Mouse (Mus musculus) 3134 (cell line): ENCODE measurements around the gene Elmo1.
A peak's percentile ranks its signal among the peaks of the same experiment; 100 is the strongest.

Experiments
- DNase-seq: peaks from one replicate; pipeline ENCODE4 v3.0.0-alpha.2; 2011; ENCODE audit warnings: low spot score; ENCODE audit not compliant: insufficient read length; ENCODE audit errors: extremely low read depth

Elmo1 gene

DNA sequence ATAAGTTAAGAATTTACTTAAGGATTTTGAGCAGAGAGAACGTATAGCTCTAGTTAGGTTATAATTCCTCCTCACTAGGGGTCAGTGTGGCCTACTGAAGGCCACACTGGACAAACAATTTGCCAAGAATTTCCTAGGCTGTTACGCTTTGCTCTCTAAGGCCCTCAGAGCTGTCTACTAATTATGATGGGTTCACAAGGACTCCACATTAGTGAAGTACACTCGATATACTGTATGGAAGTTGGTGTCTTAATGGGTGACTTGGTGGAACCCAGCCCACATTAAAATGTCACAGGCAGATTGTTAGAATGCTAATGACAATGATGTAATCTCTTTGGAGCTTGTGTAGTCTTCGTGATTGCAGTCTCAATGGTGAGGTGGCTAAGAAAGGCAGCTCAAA lies 343.7 kb downstream of the Elmo1 start:
- no peak for DNase-seq

DNA sequence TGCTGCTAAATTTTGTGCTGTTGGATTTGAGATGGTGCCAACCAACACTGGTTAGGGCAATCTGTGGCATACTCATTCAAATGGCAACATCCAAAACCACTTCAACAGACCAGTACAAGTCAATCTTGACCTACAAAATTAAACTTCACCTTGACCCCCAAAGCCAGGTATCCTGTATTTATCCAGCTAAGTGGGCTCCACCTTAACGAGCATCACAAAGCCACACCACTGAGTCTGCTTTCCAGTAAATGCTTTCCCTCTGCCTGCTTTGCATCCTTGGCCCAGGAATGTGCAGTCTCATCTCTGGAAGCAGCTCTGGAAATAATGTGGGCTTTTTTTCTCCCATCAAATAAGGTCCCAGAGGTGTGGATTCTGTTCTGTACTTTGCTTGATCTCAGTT lies 349.1 kb downstream of the Elmo1 start:
- no peak for DNase-seq

DNA sequence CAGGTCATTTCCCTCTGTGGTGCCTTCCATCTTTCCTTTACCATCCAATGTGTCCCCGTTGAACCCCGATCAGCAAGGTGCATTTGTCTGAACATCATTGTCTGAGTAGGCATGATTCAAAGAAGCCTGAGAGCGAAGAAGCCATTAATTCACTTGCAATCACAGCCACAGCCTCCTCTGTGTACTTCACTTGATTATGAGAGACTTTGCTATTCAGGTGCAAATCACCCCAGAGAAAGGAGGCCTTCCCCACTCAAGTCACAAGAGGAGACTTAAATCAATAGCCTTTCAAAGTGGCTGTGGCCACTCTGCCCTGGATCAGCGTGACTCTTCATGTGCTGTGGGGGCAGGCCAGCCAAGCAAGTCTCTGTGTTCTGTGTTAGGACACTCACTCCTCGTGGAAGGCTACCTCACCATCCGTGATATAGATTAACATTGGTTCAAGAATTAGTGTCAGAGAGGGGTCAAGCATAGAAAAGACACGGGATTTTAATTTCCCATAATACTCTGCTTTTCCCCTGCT lies 360.5 kb downstream of the Elmo1 start:
- no peak for DNase-seq

DNA sequence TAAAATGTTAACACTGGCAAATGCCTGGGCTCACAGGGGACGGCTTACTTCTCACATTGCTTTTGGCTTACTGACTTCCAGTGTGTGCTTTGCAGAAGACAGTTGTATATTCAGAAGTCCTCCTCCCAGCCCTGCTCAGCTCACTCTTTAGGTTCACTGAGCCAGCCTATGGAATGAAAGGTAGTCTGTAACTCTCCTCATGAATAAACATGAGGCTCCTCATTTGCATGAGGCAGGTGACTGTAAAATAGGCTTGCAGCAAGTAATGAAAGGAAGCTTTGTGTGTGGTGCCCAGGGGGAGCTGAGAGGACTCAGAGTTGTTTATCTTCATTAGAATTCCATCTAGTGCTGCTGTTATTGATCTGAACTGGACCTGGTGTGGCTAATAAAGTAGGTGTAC lies 364.0 kb downstream of the Elmo1 start:
- no peak for DNase-seq

DNA sequence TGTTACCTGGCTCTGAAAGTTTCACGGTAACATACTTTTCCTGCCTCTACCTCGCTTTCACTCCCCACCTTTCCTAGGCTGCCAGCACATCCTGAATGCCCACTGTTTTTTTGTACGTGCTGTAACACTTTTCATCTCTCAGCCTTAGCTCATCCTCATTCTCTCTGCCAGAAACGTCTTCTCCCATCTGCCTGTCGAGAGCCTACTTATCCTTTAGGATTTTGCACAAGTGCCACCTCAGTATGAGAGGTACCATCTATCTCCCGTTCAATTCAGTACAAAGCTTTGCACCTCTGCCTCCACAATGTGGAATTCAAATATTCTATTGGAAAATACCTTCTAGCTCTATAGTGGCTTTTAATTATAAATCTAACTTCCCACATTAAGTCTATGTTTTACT lies 369.7 kb downstream of the Elmo1 start:
- DNase-seq, result no peak

DNA sequence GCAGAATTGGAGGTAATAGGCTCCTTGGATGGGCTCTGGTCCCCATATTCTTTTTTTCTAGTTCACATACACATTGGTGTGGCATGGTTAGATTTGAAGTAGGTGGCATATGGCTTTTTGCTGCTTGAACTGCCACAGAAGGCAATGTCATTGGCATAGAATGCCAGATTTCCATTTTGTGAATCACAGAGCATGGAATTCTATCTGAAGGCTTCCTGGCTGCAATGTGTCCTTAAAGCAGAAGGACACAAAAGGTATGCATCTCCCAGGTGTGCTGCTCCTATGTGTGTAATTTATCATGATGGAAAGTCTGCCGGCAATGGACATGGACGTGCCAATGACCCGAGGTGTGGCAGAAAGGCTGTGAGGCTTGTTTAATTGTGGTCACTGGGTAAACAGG lies 371.2 kb downstream of the Elmo1 start:
- no peak for DNase-seq

DNA sequence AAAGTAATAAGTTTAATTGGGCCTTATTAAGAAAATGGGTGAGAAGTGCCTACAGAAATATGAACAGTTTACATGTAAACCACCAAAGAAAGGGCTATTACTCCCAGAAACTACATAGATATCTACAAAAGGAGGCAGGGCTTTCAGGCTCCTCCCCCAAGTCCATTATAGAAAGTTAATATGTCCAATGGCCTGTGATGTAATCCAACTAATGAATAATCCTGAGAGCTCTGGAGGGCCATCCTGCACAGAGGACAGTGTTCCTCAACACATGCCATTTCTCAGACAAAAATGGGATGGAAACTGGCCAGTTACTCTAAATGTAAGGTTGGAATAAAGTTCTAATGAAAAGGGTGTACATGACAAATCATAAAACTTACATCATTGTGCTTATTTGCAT lies 373.8 kb downstream of the Elmo1 start:
- no peak for DNase-seq

DNA sequence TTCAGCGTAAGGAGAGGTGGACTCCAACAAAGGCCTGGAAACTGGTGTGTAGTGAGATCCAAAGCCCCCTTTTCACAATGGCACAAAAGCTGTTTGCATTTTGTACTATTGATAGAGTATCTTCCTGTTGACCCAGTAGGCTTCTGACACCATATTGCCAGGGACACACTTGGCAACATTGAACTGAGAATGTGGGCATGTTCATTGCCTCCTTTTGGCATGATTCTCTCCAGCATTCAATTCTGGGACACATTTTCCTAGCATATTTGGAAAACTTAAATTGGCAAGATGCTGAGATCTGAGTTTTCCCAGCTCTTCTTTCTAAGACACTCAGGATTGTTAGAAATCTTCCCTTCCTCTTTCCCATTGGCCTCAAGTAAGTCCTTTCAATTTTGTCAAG lies 377.0 kb downstream of the Elmo1 start:
- DNase-seq, result no peak

DNA sequence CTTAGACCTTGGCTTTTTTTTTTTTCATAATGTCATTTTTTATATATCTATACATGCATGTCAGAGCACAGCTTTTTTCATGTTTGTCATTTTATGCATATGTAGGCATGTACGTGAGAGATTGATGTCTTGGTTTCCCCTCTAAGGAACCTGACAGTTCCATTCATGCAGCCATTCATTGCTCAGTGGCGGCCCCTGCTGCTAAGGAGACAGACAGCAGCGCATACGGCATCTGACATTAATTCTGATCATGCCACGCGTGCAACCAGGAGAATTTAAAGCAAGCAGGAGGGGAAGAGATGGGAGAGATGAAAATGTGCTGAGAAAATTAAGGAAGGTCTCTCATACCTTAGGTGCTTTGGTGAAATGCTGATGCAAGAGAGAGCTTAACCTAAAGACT lies 381.3 kb downstream of the Elmo1 start:
- no peak for DNase-seq

DNA sequence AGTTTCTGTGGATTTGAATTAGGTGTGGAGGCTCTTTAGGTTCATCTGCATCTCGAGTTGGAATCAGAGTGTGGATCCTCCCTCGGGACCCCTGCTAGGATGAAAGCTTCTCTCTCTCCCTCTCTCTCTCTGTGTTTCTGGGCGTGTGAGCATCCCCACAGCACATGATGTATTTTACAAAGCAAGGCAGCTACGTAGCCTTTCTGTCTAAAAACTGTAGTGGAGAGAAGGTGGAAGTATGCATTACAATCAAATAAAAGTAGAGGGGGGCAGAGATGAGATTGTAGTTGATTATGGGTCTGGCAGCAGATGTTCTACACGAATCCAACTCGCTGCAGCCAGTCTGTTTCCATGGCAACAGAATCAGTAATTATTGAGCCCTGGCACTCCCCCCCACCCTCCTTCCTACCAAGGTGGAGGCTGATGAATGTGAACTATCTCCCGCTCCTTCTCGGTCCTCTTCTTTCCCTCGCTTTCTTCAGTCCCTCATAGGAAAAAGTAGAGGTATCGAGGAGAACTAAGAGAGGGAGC lies 382.0 kb downstream of the Elmo1 start:
- DNase-seq, result no peak

DNA sequence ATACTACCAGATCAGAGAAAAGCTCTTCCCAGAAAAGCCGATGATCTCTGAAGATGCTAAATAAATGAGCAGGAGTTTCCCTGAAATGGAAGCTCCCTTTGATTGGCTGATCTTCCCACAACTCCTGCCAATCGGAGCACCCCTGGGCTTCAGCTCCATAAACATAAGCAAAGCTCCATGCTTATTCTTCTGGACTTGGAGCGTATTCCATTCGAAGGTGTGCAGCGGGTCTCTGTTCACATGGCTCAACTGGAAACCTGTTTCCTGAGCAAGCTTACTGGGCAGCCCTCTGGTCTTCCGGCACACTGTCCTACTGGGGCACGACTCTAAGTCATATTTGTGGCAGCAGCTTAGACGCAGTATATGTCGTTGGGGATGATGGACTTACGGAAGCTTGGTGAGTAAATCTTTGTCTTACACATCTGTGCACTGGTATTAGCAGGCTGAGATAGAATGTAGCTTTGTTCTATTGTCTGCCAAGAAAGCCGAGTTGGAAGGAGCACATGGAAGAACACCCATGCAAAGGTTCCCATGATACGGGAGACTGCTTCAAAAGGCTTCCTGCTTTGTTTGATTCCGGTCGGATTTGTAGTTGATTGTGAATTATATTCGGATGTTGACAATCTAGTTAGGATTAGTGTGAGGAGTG lies 382.6 kb downstream of the Elmo1 start:
- DNase-seq, result no peak

DNA sequence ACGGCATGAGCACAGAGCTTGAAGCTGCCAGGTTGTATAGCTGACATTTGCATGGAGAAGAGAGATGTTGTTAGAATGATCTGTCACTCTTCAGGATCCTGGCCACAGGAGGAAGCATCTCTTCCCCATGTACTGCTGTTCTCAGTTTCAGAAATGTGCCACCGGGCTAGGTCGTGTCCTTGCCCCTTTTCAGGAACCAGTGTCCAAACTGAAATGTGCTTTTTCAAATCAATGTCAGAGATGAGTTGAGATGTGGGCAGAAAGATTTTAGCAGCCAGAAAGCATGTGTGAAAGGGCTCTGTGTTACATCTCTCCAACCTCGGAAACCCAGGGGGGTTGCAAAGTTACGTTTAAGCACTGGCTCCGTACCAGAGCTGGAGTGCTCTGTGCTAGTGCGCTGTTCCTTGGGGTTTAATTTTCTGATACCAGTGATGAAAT lies 383.3 kb downstream of the Elmo1 start:
- no peak for DNase-seq

DNA sequence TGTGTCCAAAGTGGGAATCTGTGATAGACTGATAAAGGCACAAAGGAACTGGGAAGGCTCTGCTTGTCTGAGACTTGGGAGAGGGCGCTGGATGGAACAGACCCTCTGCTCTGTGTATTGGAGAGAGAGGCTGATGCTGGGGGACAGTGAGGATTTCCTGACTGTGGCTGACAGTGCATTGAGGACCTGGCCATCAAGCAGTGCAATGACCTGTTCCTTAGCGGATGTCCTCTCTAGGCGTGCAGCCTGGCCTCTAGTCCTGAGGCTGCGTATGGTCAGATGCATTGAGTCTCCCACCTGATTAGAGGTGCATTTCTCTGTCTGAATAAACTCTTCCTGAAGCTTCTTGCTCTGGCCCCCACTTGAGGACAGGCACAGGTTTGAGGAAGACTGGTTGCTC lies 384.2 kb downstream of the Elmo1 start:
- no peak for DNase-seq

DNA sequence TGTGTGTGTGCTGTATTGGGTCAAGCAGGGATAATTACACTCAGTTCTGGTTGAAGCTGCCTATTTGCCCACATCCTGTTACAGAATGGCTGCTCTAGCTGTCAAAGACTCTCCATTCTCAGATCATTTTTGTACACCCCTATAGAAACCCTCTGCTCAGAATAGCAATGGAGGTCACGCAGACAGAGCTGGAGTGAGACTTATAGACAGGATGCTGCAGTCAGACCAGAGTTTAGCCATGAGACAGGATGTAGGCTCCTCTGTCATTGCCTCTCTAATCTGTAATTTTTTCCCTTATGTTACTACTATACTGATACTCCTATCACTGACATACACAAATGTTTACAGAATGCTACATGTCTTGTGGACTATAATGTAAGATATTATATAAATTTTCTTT lies 391.4 kb downstream of the Elmo1 start:
- no peak for DNase-seq

DNA sequence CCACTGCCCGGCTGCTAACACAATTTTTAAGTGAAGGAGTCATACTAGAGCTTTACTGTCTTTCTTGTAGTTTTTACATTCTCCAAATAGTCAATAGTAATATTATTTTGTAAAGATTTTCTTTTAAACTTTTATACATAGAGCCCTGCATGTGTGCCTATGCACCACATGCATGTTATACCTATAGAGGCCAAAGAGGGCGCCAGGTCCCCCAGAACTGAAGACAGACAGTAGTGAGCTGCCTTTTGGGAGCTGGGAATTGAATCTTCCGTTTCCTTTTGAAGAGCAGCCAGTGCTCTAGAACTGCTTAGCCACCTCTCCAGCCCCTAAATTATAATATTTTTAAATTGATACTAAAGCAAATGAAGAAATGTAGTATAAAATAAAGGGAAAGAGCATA lies 398.7 kb downstream of the Elmo1 start:
- no peak for DNase-seq

DNA sequence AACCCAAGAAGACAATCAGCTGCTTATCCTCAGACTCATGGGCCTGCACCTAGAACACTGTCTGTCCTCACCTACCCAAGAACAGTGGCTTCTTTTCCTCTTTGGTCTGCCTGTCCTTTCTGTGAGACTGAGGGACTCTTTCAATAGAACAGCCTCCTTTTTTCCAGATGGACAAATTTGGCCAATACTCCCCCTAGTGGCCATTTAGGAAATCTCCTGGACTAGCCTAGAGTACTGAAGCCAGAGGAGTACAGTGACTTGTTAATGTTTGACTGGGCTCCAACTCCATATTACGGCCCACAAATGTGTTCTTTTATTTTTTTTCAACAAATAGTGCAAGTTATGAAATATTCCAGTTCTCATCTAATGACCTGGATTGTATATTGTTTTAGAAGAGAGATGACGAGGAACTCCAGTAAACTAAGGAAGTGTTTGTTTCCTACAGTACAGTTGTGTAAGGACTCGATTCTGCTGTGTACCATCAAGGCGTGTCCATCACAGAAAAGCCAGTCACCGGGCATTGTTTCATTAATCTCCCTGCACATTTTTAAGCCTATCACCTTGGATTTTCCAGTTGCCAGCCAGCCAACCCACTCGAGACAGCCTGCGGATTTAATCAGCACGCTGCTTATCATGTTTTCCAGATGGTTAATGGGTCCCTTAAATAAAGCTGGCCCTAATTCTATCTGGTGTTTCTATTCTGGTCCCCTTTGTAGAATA lies 399.5 kb downstream of the Elmo1 start:
- DNase-seq, result peak; percentile 6

DNA sequence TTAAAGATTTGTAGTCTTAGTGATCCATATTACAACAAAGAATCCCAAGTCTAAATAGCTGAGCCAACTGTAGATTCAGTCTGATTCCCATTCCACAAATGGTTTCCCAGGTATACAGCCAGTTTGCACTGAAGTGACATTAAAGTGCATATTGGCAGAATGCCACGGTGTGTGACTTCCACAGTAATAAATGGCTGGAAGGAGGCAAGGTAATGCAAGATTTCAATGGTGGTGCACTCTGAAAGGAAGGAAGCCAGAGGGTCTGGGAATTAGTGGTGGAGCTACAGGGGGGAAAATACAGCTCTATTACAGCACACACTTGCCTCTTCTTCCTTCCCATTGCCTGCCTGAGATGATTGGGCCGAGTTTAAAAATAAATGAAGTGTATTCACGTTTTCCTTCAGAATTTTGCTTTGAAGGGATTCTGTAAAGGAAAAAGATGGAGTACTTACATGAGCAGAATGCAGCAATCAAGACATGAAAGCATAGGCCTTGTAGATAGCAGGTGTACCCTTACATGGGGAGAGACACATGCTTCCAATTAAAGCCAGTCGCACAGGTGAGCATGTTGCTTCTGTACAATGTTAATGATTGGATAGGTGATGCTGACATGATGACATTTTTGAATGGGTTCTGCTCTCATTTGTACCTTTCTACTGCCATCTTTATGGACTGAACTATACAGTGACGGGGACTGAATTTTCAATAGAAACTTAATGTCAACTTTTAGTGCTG lies 400.6 kb downstream of the Elmo1 start:
- DNase-seq, result no peak

DNA sequence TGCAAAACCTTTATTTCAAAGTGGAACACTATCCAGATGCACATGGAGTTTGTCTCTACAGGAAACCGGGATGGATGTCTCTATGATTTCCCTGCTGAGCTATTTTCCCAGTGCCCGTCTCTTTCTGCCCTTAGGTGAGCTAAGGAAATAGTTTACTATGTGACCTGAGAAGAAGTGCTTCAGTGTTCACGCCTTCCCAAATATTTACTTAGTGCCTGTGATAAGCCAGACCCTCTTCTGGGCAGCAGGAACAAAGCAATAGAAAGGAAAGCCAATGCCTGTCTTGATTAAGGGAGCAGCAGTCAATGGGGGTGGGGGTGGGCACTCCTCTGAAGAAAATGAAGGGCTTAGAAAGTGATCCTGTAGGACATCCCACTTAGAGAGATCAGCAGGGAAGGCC lies 401.3 kb downstream of the Elmo1 start:
- no peak for DNase-seq

DNA sequence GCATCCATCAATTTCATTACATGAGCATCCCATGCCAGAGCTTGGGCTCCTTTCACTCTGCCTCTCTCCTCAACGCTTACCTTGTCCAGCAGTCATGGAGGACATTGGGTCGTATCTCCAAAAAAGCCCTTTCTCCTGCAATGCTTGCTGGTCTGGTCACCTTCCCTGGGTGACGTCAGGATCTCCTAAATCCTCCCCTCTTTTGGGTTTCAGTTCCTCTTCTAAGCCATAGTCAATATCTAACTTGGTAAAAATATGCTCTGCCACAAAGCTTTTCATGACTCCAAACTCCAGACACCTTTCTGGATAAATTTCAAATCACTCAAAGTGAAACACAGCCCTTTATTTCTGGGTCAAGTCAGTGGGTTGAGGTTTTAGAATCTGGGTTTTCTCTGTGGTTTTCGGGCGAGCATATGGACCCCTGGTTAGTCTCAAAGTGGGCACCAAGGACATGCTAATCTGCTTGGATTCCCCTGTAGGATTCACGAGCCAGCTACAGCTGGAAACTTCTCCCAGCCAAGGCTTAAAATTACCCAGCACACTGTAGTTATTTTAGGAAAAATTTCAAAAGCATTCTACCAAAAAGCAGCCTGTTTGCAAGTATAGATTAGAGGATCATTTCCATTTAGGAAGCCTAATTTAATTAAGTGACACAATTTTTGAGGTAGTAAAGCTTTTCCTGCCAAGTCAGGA lies 403.8 kb downstream of the Elmo1 start:
- DNase-seq, result no peak

DNA sequence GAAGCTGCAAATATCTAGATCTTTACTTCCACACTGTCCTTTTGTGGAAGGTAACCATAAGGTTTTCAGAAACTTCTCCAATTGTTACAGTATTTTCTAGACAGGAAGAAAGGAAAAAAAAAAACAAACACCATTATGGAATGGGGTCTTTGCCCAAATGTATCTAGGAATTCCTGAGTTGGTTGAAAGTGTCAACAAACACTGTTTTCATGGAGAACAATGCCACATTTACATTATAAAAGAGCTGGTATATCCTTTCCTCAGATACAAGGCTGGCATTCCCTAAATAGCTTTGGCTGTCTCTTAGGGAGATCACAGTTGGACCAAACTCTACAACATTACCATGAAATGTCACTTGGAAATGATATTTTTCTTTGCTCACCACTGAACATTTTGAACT lies 411.5 kb downstream of the Elmo1 start:
- DNase-seq, result no peak

DNA sequence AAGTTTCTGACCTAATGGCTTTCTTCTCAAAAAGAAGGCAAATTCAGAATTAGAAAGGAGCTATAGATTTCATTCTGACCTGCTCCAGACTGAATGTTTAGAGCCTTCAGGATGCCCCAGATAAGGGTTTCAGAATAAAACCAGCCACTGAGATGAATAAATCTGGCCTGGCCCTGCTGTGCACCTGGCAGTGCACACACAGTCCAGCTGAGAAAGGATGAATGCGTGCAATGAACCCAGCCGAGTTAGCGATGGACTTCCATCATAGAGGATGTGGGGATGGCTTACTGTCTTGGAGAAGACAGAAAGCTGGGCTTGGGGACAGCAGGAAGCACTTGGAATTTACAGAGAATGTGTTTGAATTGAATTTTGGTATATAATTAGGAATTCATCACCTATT lies 413.0 kb downstream of the Elmo1 start:
- no peak for DNase-seq
